Mouse (Mus musculus): ENCODE data around the gene Ubac2. TPM values are rescaled to one million over a fixed set of nuclear protein-coding genes. Genes with fewer than 3 reads are reported as not detected.

Gene Ubac2
- total RNA-seq, 4 experiments from 2014 or later = 32.8 to 43.5 (median 39.2) TPM

GRCm38 (mm10) chr14:121895316-121895715, 16.9 kb downstream of the Ubac2 start:
- DNase-seq = no peak

GRCm38 (mm10) chr14:121896126-121897090, 18.0 kb downstream of the Ubac2 start:
- no peak for DNase-seq

GRCm38 (mm10) chr14:121897773-121898172, 19.4 kb downstream of the Ubac2 start:
- no peak for DNase-seq

GRCm38 (mm10) chr14:121898509-121898908, 20.1 kb downstream of the Ubac2 start:
- DNase-seq = no peak

GRCm38 (mm10) chr14:121899071-121899470, 20.7 kb downstream of the Ubac2 start:
- DNase-seq = no peak

GRCm38 (mm10) chr14:121901511-121901910, 23.1 kb downstream of the Ubac2 start:
- no peak for DNase-seq

GRCm38 (mm10) chr14:121903381-121903876, 25.0 kb downstream of the Ubac2 start:
- no peak for DNase-seq

- no peak for DNase-seq
Measured at GRCm38 (mm10) chr14:121904754-121905153, 26.3 kb downstream of the Ubac2 start.

GRCm38 (mm10) chr14:121906341-121906991, 28.0 kb downstream of the Ubac2 start:
- DNase-seq = no peak

GRCm38 (mm10) chr14:121906992-121907681, 28.7 kb downstream of the Ubac2 start:
- no peak for DNase-seq

- no peak for DNase-seq
Measured at GRCm38 (mm10) chr14:121909868-121910267, 31.4 kb downstream of the Ubac2 start.

- no peak for DNase-seq
Measured at GRCm38 (mm10) chr14:121912501-121912900, 34.1 kb downstream of the Ubac2 start.

- no peak for DNase-seq
Measured at GRCm38 (mm10) chr14:121915143-121915542, 36.7 kb downstream of the Ubac2 start.

- no peak for DNase-seq
Measured at GRCm38 (mm10) chr14:121915621-121916020, 37.2 kb downstream of the Ubac2 start, which contains the start of gene Gpr18. Gpr18 (minus strand) TSS chr14:121915781.

- no peak for DNase-seq
Measured at GRCm38 (mm10) chr14:121916311-121917094, 38.1 kb downstream of the Ubac2 start.

GRCm38 (mm10) chr14:121918266-121918665, 39.8 kb downstream of the Ubac2 start:
- no peak for DNase-seq

GRCm38 (mm10) chr14:121919752-121920151, 41.3 kb downstream of the Ubac2 start:
- DNase-seq = no peak

GRCm38 (mm10) chr14:121920511-121921124, 42.2 kb downstream of the Ubac2 start:
- no peak for DNase-seq

GRCm38 (mm10) chr14:121922016-121922415, 43.6 kb downstream of the Ubac2 start:
- no peak for DNase-seq

GRCm38 (mm10) chr14:121922731-121923130, 44.3 kb downstream of the Ubac2 start:
- DNase-seq = no peak

GRCm38 (mm10) chr14:121924876-121925275, 46.5 kb downstream of the Ubac2 start:
- no peak for DNase-seq

Data from adrenal gland, adult 8-10 months (tissue).